Mouse (Mus musculus): ENCODE measurements around the gene Cfap97d1.

Gene Cfap97d1

GRCm38 (mm10) chr11:102008372-102008771 is 24.3 kb downstream of the Cfap97d1 start:
- no peak for DNase-seq (ENCODE audit: extremely low read depth, insufficient read length, low spot score)

DNA sequence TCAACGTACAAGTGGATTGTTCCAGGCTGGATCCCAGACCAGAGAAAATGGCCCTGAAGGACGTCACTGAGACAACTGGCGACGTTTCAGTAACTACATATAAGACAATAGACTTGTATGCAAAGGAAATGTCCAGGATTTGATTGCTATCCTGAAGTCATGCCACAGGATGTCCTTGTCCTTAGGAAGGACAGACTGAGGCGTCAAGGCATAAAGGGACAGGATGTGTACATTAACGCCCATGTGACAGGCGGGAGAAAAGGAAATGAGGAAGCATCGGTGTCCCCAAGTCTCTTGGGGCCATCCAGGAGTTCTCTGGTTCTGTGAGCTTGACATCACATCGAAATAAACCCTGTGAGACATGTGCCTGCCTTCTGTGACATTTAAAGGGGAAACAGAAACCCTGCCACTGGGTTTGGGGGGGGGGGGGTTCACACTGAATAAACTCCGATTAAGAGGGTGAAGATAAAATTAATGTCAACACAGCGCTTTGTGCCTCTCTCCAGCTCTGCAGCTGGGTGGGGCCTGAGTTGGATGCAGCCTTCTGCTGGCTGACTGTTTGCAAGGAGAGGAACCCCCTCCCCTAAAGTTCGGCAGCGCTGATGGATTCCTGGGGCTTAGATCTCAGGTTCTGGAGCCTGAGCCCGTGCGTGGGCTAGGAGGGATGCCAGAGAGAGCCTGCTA is 25.0 kb downstream of the Cfap97d1 start:
- DNase-seq (ENCODE audit: extremely low read depth, insufficient read length, low spot score), result no peak

DNA sequence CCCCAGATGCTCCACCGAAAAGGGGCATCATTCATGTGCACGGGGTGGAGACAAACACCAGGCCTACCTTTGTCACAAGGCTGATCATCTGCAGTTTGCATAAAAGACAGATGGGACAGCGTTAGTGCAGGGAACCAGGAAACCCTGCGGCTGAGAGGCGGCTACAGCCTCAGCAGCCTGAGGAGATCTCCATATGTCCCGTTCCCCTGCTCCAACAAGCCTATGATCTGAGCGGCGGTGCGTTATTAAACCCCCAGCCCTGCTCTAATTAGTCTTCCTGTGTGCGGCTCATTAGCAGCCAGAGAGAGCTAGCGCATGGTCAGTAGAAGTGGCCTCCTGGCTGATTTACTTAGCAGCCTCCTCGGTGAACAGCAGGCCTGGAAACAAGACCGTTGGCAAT is 26.1 kb downstream of the Cfap97d1 start:
- no peak for DNase-seq (ENCODE audit: extremely low read depth, insufficient read length, low spot score)

DNA sequence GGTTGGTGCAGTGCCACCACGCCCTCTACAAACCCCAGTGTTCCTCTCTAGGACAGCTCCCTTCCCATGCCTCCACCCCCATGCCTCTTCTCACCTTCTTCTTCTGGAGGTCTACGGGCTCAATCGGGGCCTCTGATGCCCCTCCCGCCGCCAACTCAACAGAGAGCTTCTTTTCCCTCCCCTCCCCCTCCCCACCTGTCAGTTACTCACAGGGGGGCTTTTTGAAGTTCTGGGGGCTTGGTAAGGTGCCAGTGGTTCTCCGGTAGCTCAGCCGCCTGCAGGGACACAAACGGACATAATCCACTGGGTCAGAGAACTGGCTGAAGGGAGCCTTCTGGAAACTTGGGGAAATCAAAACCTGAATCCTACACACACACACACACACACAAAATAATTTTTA is 27.4 kb downstream of the Cfap97d1 start:
- DNase-seq (ENCODE audit: extremely low read depth, insufficient read length, low spot score), result no peak

DNA sequence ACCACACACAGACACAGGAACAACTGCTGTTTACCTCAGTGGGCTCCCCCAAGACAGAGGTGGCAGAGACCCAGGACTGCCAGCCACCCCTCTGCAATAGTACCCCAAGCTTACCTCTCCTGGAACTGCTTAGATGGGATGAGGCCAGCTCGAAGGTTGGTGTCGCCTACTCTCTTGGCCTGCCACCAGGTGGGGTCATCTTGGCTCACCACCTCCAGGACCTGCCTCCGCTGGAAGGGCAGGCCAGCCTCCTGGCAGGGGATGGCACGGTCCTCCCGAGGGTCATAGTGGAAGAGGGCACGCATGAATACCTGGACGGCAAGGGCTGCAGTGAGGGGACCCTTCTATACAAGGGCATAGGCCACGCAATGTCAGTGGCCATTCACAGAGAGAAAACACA is 29.1 kb downstream of the Cfap97d1 start:
- no peak for DNase-seq (ENCODE audit: extremely low read depth, insufficient read length, low spot score)

- DNase-seq (ENCODE audit: extremely low read depth, insufficient read length, low spot score), result no peak
Observed at GRCm38 (mm10) chr11:102015472-102015871, 31.4 kb downstream of the Cfap97d1 start.

DNA sequence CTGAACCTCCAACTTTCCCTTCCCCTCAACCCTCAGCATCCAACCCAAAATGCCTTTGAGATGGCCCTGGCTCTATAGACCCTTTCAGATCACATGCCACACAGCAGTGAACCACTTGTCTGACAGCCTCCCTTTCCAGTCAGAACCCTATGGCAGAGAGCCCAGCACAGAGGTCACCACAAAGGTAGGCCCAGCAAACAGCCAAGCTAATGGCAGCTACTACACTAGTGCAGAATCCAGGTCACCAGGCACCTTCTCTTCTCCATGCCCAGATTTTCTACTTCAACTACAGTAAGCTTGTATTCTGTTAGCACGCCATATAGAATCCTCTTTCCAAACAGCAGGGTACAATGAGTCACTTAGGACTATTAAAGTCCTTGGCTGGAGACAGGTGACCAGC is 32.1 kb downstream of the Cfap97d1 start:
- no peak for DNase-seq (ENCODE audit: extremely low read depth, insufficient read length, low spot score)

GRCm38 (mm10) chr11:102019736-102020135 is 35.7 kb downstream of the Cfap97d1 start:
- DNase-seq (ENCODE audit: extremely low read depth, insufficient read length, low spot score), result no peak

DNA sequence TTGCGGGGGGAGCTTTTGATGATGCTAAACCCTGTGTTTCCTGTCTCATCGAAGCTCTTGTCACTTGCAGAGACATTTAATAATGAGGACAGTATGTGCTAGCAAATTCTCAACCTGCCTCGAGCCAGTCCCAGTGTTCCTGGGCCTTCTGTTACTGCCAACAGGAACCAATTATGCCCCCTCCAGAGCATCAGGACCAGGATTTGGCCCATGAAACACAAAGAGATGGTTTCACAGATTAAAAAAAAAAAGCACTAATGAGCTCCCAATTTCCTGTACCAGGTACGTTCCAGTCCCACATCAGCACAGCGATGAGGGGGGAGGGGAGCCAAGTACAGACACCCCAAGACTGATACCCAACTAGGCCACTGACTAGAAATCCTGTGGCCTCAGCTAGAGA is 37.1 kb downstream of the Cfap97d1 start:
- no peak for DNase-seq (ENCODE audit: extremely low read depth, insufficient read length, low spot score)

DNA sequence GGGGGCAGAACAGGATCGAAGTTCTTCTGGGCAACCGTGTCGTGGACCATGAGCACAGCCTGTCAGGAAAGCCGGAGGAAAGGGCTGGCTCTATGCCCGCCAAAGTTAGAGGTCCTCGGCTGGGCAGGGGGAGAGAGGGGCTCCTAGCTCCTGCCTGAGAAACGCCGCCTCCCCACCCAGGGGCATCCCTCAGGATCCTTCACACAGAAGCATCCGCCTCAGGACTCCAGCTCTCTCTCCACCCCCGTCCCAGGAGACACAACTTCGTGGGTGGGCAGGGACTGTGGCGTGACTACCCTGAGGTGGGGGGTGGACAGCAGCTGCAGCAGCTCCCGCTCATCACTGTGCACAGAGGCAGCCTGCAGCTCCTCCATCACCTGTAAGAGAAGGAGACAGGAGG is 39.3 kb downstream of the Cfap97d1 start:
- DNase-seq (ENCODE audit: extremely low read depth, insufficient read length, low spot score), result no peak

DNA sequence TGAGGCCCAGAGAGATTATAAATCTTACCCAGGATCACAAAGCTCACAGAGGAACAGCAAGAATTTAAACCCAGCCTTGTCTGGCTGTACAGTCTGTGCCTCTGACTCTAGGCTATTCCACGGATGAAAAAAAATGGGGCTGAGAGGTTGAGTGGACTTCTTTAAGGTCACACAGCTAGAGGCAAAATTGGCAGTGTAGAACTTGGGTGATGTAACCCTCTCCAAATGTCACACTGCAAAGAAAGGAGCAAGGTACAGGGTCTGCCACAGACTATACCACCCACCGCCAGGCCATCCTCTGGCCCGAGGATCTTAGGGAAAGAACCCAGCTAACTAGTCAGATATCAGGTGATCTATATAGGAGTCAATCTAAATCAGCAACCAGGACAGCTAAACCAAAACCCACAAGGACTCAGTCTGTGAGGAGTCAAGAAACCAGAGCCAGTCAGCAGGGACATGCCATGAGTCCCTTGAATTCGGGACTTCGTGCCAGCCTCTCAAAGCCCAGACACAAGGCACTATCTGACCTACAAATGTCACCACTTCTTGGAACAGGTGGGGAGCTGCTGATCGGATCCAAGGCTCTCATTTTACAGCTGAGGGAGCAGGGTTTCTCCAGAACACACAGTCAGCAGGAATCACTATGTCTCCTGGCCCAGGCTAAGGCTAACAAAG is 40.1 kb downstream of the Cfap97d1 start:
- DNase-seq (ENCODE audit: extremely low read depth, insufficient read length, low spot score), result no peak

- no peak for DNase-seq (ENCODE audit: extremely low read depth, insufficient read length, low spot score)
Observed at GRCm38 (mm10) chr11:102024875-102025274, 40.8 kb downstream of the Cfap97d1 start.

DNA sequence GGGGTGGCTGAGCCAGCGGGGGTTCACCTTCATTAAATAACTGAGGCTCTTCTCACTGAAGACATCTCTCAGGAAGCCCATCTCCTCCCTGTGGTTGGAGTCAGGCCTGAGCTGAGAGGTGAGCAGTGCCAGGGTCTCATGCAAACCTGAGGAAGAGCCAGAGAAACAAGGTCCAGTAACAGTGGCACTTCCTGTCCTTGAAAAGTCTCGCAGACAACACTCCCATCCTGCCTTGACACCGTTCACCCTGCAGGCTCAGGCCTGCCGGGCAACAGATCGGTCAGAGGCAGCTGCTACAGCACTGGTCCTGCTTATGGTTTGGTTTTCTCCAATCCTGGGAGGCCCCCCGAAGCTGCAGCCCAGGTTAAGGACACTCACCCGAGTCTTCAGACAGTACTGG is 41.3 kb downstream of the Cfap97d1 start:
- no peak for DNase-seq (ENCODE audit: extremely low read depth, insufficient read length, low spot score)

GRCm38 (mm10) chr11:102025991-102026660 is 42.0 kb downstream of the Cfap97d1 start:
- DNase-seq (ENCODE audit: extremely low read depth, insufficient read length, low spot score), result no peak

DNA sequence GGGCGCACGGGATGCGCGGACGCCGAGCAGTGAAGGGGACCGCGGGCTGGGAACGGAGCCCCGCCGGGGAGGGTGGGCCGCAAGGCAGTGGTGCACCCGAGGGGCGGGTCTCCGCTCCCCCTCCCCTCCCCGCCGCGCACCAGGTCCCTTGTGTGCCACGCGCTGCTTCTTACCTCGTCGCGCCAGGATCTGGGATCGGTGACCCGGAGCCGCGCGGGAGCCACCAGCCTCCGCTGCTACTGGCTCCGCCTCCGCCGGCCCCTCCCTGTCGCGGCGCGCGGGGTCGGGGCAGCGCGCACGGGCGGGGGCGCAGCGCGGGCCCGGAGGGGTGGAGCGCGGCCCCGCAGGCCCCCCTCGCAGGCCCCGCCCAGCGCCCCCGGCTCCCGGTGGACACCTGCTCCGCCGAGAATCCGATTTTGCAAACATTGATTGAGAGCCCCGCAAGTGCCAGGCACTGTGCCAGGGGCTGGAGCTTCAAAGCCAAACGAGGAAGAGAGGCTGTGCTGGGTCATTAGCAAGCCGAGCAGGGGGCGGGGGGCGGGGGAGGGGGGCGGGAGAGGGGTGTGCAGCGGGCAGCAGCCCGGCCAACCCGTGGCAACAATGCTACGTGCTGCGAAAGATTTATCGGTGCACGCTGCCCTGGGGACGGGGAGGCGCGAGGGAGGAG is 42.7 kb downstream of the Cfap97d1 start:
- DNase-seq (ENCODE audit: extremely low read depth, insufficient read length, low spot score), result no peak

GRCm38 (mm10) chr11:102027361-102028017 is 43.4 kb downstream of the Cfap97d1 start:
- no peak for DNase-seq (ENCODE audit: extremely low read depth, insufficient read length, low spot score)

DNA sequence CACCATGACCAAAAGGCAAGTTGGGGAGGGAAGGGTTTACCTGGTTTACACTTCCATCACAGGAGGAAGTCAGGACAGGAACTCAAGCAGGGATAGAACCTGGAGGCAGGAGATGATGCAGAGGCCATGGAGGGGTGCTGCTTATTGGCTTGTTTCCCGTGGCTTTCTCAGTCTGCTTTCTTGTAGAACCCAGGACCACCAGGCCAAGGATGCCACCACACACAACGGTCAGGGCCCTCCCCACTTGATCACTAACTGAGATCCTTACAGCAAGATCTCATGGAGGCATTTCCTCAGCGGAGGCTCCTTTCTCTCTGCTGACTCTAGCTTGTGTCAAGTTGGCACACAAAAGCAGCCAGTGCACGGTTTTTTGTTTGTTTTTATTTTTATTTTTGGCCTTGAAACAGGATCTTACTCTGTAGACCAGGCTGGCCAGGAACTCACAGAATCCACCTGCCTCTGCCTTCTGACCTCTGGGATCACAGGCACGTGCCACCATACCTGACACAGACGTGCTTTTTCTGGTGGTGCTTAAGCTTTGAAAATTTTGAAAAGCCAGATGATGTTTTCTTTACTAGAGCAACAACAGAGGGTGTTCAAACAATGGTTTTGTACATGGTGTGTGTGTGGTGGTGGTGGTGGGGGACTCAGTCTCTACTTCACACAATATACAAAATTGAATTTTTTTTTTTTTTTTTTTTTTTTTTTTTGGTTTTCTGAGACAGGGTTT is 44.2 kb downstream of the Cfap97d1 start, which contains the start of gene Mpp3:
TSS of gene Mpp3 (minus strand) at position 375 of the 730 bp plus-strand sequence.
- no peak for DNase-seq (ENCODE audit: extremely low read depth, insufficient read length, low spot score)

GRCm38 (mm10) chr11:102029304-102029703 is 45.2 kb downstream of the Cfap97d1 start:
- DNase-seq (ENCODE audit: extremely low read depth, insufficient read length, low spot score), result no peak

DNA sequence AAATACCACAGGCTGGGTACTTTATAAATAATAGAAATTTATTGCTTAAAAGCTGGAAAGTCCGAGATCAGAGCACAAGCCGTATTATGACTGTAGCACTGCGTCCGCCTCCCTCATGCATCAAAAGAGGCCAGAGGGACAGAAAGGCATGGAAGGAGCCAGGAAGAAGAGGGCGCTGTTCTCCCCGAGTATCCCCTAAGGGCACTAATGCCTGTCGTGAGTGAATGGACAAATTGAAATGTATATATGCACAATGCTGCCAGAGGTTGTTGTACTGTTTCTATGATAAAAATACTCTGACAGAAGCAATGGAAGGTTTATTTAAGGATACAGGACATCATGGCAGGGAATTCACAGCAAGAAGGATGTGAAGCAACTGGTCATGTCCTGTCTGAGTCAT is 45.9 kb downstream of the Cfap97d1 start:
- DNase-seq (ENCODE audit: extremely low read depth, insufficient read length, low spot score), result no peak

DNA sequence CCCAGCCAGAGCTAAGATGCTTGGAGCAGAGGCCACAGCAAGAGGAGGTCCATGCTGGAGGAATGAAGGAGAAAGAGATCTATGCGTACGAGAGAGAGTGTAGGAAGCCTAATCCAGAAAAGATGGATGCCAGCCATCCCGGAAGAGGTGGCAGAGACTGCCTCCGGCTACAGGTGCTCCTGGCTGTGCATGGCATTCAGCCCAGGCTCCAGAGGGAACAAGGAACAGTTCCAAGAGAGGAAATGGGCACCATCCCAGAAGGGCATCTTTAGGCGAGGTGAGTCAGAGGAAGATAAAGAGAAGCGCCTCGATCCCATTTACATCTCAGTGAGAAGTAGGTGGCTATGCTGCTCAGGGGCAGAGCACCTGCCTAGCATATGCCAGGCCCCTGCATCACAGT is 47.1 kb downstream of the Cfap97d1 start:
- no peak for DNase-seq (ENCODE audit: extremely low read depth, insufficient read length, low spot score)
